Mouse (Mus musculus) spleen, adult 2 months (tissue): Measurements from ENCODE around the gene Itm2b.

ENCODE experiments used
- CTCF ChIP-seq: fragments of 200-500 bp; IDR thresholded peaks from 2 replicates; pipeline ENCODE4 v1.5.1; 2011; ENCODE audit warnings: mild to moderate bottlenecking, inconsistent platforms; ENCODE audit not compliant: insufficient read depth, insufficient read length, insufficient replicate concordance; ENCODE audit errors: extremely low read depth
- POLR2A ChIP-seq: fragments of 200-500 bp; IDR thresholded peaks from 2 replicates; pipeline ENCODE4 v1.6.1; 2011; ENCODE audit warnings: low read depth, low read length, inconsistent platforms

GRCm38 (mm10) chr14:73381559-73381958, 3.5 kb downstream of the Itm2b start:
- TF ChIP-seq CTCF (no peak), POLR2A (no peak)
